Mouse (Mus musculus) heart, adult 11 months (tissue): Measurements from ENCODE around the gene Bphl.
A peak's percentile ranks its signal among the peaks of the same experiment; 100 is the strongest.

ENCODE experiments used
- DNase-seq: peaks from one replicate; pipeline ENCODE4 v3.0.0; 2022

The Bphl gene

GRCm38 (mm10) chr13:34037172-34038055, at the start of gene Bphl:
Gene Bphl, plus strand, starts transcription at chr13:34037597.
- DNase-seq: peak; percentile 99

GRCm38 (mm10) chr13:33989625-33990024, 47.8 kb upstream of the Bphl start:
- DNase-seq: no peak

GRCm38 (mm10) chr13:33995197-33995596, 42.2 kb upstream of the Bphl start:
- DNase-seq: peak; percentile 94

- DNase-seq: peak; percentile 99
These were observed 35.1 kb upstream of the Bphl start, which contains the start of the genes Ripk1 and Serpinb6a for GRCm38 (mm10) chr13:34002058-34003006. Gene Ripk1, plus strand, starts transcription at chr13:34002363. Gene Serpinb6a, minus strand, starts transcription at chr13:34002794.

- DNase-seq: no peak
These were observed 34.3 kb upstream of the Bphl start for GRCm38 (mm10) chr13:34003058-34003457.

GRCm38 (mm10) chr13:34007234-34007633, 30.2 kb upstream of the Bphl start:
- DNase-seq: peak; percentile 87

GRCm38 (mm10) chr13:34016927-34017569, 20.3 kb upstream of the Bphl start:
- peak; percentile 43 for DNase-seq

GRCm38 (mm10) chr13:34018521-34018920, 18.9 kb upstream of the Bphl start:
- peak; percentile 46 for DNase-seq

GRCm38 (mm10) chr13:34021998-34022397, 15.4 kb upstream of the Bphl start:
- peak; percentile 27 for DNase-seq

GRCm38 (mm10) chr13:34032041-34032440, 5.4 kb upstream of the Bphl start:
- peak; percentile 49 for DNase-seq

GRCm38 (mm10) chr13:34035424-34035823, 2.0 kb upstream of the Bphl start:
- DNase-seq: peak; percentile 23

GRCm38 (mm10) chr13:34036726-34037125, 671 bp upstream of the Bphl start:
- peak; percentile 79 for DNase-seq

GRCm38 (mm10) chr13:34038056-34038432, 647 bp downstream of the Bphl start:
- no peak for DNase-seq

- peak; percentile 49 for DNase-seq
These were observed 1.5 kb downstream of the Bphl start for GRCm38 (mm10) chr13:34038901-34039341.

GRCm38 (mm10) chr13:34040091-34040490, 2.7 kb downstream of the Bphl start:
- DNase-seq: peak; percentile 80

GRCm38 (mm10) chr13:34043716-34044393, 6.5 kb downstream of the Bphl start:
- DNase-seq: peak; percentile 55

- DNase-seq: peak; percentile 67
These were observed 8.3 kb downstream of the Bphl start for GRCm38 (mm10) chr13:34045511-34046249.

- peak; percentile 97 for DNase-seq
These were observed 9.1 kb downstream of the Bphl start for GRCm38 (mm10) chr13:34046421-34047012.

GRCm38 (mm10) chr13:34047526-34047925, 10.1 kb downstream of the Bphl start:
- peak; percentile 76 for DNase-seq

- peak; percentile 92 for DNase-seq
These were observed 13.1 kb downstream of the Bphl start for GRCm38 (mm10) chr13:34050479-34050878.

GRCm38 (mm10) chr13:34051692-34052091, 14.3 kb downstream of the Bphl start:
- DNase-seq: peak; percentile 93
